Mouse (Mus musculus): ENCODE results near the gene Card9. TPM values are rescaled to one million over a fixed set of nuclear protein-coding genes. Genes with fewer than 3 reads are reported as not detected.

Gene Card9
- total RNA-seq, 4 experiments from 2014 or later: 1.6 to 6.1 (median 4.1) TPM

DNA sequence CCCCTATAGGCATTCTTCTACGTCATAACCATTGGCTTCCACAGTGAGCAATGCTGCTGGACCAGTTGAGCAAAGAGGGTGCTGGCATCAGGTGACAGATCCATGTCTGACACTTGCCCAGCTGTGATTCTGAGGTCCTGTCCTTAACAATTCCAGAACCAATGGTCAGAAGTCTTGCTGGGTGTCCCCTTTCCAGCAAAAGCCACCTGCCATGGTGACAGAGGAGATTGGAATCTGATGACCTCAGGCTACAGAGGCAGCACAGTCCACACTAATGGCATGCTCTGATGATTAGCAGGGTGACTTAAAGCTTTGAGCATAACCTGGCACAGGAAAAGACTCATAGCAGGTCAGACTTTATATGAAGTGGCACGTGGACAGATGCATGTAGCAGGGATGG lies 55.2 kb downstream of the Card9 start:
- no peak for DNase-seq (ENCODE audit: low spot score in 2 of 2)

DNA sequence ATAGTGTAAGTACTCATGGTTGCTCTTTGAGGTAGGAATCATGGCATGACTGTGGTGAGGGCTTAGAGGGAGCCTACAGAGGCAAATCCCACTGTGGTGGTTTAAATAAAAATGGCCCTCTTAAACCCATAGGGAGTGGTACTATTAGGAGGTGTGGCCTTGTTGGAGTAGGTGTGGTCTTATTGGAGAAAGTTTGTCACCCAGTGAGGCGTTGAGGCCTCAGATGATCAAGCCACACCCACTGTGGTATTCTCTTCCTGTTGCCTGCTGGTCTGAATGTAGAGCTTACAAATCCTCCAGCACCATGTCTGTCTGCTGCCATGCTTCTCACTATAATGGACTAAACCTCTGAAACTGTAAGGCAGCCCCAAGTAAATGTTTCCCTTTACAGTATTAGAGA lies 56.0 kb downstream of the Card9 start:
- DNase-seq (ENCODE audit: low spot score in 2 of 2): no peak

Other genes starting within 250 kb of the Card9 start
- 10 to 100 TPM; 64.1 to 75.4 (median 65.3) TPM for gene Nacc2, start 237.7 kb downstream of the Card9 start, total RNA-seq (2022)
- gene Lhx3, start 152.6 kb downstream of the Card9 start, total RNA-seq (2022): under 1 TPM in 3 of 4 experiments, not detected in 1; 0.27 to 0.53 (median 0.31) TPM
- gene Qsox2, start 123.4 kb downstream of the Card9 start, total RNA-seq (2022): 10 to 100 TPM; 22.9 to 26.5 (median 24.9) TPM
- gene Ccdc187, start 66.4 kb downstream of the Card9 start, total RNA-seq (2022): 1 to 10 TPM in 3 of 4 experiments, under 1 TPM in 1; 0.47 to 1.9 (median 1.5) TPM
- gene Gpsm1, start 45.4 kb downstream of the Card9 start, total RNA-seq (2022): 10 to 100 TPM; 44.1 to 48.7 (median 45.6) TPM
- 10 to 100 TPM; 22.4 to 27.7 (median 24.8) TPM for gene Dnlz, start 8.8 kb downstream of the Card9 start, total RNA-seq (2022)
- 10 to 100 TPM; 72.9 to 86.2 (median 82.1) TPM for gene Snapc4, start 19.7 kb upstream of the Card9 start, total RNA-seq (2022)
- gene Entr1, start 28.4 kb upstream of the Card9 start, total RNA-seq (2022): 100 to 1,000 TPM; 125 to 165 (median 148) TPM
- gene Pmpca, start 28.4 kb upstream of the Card9 start, total RNA-seq (2022): 10 to 100 TPM; 87.2 to 97.4 (median 91.3) TPM
- 10 to 100 TPM; 23.9 to 27.9 (median 25.8) TPM for gene Inpp5e, start 48.3 kb upstream of the Card9 start, total RNA-seq (2022)
- 10 to 100 TPM; 48.2 to 56.5 (median 54.5) TPM for gene Sec16a, start 84.3 kb upstream of the Card9 start, total RNA-seq (2022)
- 10 to 100 TPM; 31.0 to 36.2 (median 34.2) TPM for gene Notch1, start 155.7 kb upstream of the Card9 start, total RNA-seq (2022)
- 10 to 100 TPM; 62.4 to 90.7 (median 72.7) TPM for gene Egfl7, start 219.1 kb upstream of the Card9 start, total RNA-seq (2022)
- not detected for gene Gm20532, start 225.7 kb upstream of the Card9 start, total RNA-seq (2022)
- 1 to 10 TPM; 1.1 to 4.9 (median 3.7) TPM for gene Agpat2, start 243.5 kb upstream of the Card9 start, total RNA-seq (2022)